In the genomic region with DNA sequence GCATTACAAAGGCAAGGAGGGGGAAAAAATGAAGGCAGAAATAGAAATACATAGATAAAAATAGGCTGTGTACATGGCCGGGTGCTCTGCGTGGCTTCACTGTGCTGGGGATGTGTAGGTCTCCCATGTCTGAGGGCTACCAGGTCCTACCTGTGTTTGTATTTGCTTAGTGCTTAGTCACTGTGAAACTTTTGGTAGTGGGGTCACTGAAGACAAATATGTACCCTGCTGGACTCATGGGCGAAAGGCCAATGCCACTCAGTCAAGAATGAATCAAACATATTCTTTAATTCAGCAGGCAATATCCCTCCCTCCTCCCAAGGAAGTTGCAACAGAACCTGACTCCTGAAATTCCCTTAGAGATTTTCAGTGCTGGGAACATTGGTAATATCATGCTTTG, we compare ENCODE assay signal across 22 mouse cellular contexts.
DNase-seq lines count a peak whose midpoint lies in the region; ATAC-seq lines count a peak whose summit lies in the region.
"Had no signal": no experiment of that assay in that cellular context is flagged by ENCODE, and none has a peak within 500 bp of the region (broad histone marks: within the 10 kb centered on the region; RNA-seq: fewer than 3 reads in every experiment).

No protein-coding gene starts in this region.

- H3K9ac ChIP-seq in limb, embryonic 11.5 days (ENCODE audit: low read length): no peak overlapping the region
- H3K9ac ChIP-seq: forebrain, embryonic 13.5 days; forebrain, postnatal 0 days; hindbrain, embryonic 12.5 days had no signal

- 94% methylated on average over 3 of the region's 3 CpGs for WGBS in limb, embryonic 11.5 days
- 97% methylated on average over 3 of the region's 3 CpGs for WGBS in limb, embryonic 10.5 days

- ATAC-seq in limb, embryonic 11.5 days (ENCODE audit: insufficient number of reproducible peaks, low FRiP score, low TSS enrichment, low read depth): no peak
- ATAC-seq: activated CD4-positive, CD25-positive, alpha-beta regulatory T cell, adult 4 months; forebrain, embryonic 13.5 days; forebrain, postnatal 0 days; Patski had no signal

- no peaks in the 10 kb centered on the region for H3K9me3 ChIP-seq in limb, embryonic 11.5 days (ENCODE audit: control insufficient read depth, low read length)
- no peaks in the 10 kb centered on the region for H3K9me3 ChIP-seq in limb, embryonic 10.5 days (replicated peaks)
- H3K9me3 ChIP-seq: embryonic facial prominence, embryonic 10.5 days; forebrain, embryonic 13.5 days; heart, embryonic 10.5 days; hindbrain, embryonic 12.5 days had no signal

- no peak overlapping the region for H3K4me3 ChIP-seq in limb, embryonic 11.5 days (ENCODE audit: low read depth, low read length)
- H3K4me3 ChIP-seq in limb, embryonic 10.5 days: no peak overlapping the region
- H3K4me3 ChIP-seq: embryonic facial prominence, embryonic 10.5 days; forebrain, embryonic 13.5 days; heart, embryonic 10.5 days; hindbrain, embryonic 12.5 days had no signal

- H3K4me2 ChIP-seq in limb, embryonic 11.5 days (ENCODE audit: low read depth, severe bottlenecking): no peak overlapping the region
- H3K4me2 ChIP-seq: forebrain, embryonic 13.5 days; hindbrain, embryonic 12.5 days had no signal

- peak; percentile 6 for DNase-seq in limb, embryonic 11.5 days (ENCODE audit: low spot score)
- no peak for DNase-seq in limb, embryonic 10.5 days (ENCODE audit: low spot score)
- DNase-seq in lung, adult 18-20 months: peak; percentile 34 to 64
- DNase-seq in lung, postnatal 14 days: no peak
- DNase-seq in urinary bladder, postnatal 14 days (ENCODE audit: low spot score): peak; percentile 41
- DNase-seq in urinary bladder, adult 2 months (ENCODE audit: low spot score): no peak
- no peak for DNase-seq in cerebellum, adult 9-11 months
- DNase-seq: adrenal gland, postnatal 14 days; cerebellum, adult 11-12 months; cerebellum, adult 9-10 months; forebrain, postnatal 0 days; gastrocnemius, postnatal 25 days; heart, adult 18-20 months; heart, postnatal 10 days; heart, postnatal 4 days had no signal

- H3K36me3 ChIP-seq in limb, embryonic 11.5 days (ENCODE audit: control insufficient read depth, insufficient read depth, low read length): no peaks in the 10 kb centered on the region
- no peaks in the 10 kb centered on the region for H3K36me3 ChIP-seq in limb, embryonic 10.5 days
- H3K36me3 ChIP-seq: embryonic facial prominence, embryonic 10.5 days; heart, embryonic 10.5 days; hindbrain, embryonic 12.5 days had no signal

- no peaks in the 10 kb centered on the region for H3K4me1 ChIP-seq in limb, embryonic 11.5 days (ENCODE audit: control insufficient read depth, insufficient read depth, low read length)
- H3K4me1 ChIP-seq in limb, embryonic 10.5 days: peaks cover 3% of the 10 kb centered on the region; the same call in 1 of the 2 replicates
- H3K4me1 ChIP-seq: forebrain, embryonic 13.5 days had no signal

- H3K27ac ChIP-seq in limb, embryonic 11.5 days (replicated peaks; ENCODE audit: low read depth, low read length): no peak overlapping the region
- H3K27ac ChIP-seq in limb, embryonic 10.5 days: no peak overlapping the region
- H3K27ac ChIP-seq: embryonic facial prominence, embryonic 10.5 days; forebrain, embryonic 13.5 days; heart, embryonic 10.5 days; hindbrain, embryonic 12.5 days had no signal

- H3K27me3 ChIP-seq in limb, embryonic 11.5 days (ENCODE audit: control insufficient read depth, insufficient read depth, low read length): no peaks in the 10 kb centered on the region
- no peaks in the 10 kb centered on the region for H3K27me3 ChIP-seq in limb, embryonic 10.5 days (ENCODE audit: low read depth, poor library complexity, severe bottlenecking)
- H3K27me3 ChIP-seq: CH12.LX; forebrain, embryonic 13.5 days; hindbrain, embryonic 12.5 days; Patski had no signal

Comparison
In these comparisons a context has a peak if more than half of its experiments do, and no peak if none do; other contexts are left out.
1. DNase-seq: peak in limb, embryonic 11.5 days (single experiment), lung, adult 18-20 months (2 of 2) and urinary bladder, postnatal 14 days (single experiment); none in limb, embryonic 10.5 days (single experiment), lung, postnatal 14 days (single experiment), urinary bladder, adult 2 months (single experiment) and cerebellum, adult 9-11 months (single experiment).